1 mouse cellular context compared by ENCODE assay signal in genomic region chr16:4583807-4584206, GRCm38 (mm10).
TF ChIP-seq lines count a peak whose summit lies in the region.

No protein-coding gene starts in this region.

TF ChIP-seq in MEL, 35 proteins besides CTCF, POLR2A, EP300 and RAD21 (continued from another document):
- TF ChIP-seq CHD1 (IDR thresholded peaks at IDR 0.05; ENCODE audit: low read depth, low read length) (no peak), MAFK (IDR thresholded peaks at IDR 0.05; ENCODE audit: borderline replicate concordance, low read depth, low read length) (no peak), GABPA (IDR thresholded peaks at IDR 0.05; ENCODE audit: low read depth, low read length) (no peak), POLR2AphosphoS5 (IDR thresholded peaks at IDR 0.05; ENCODE audit: borderline replicate concordance, low read depth, low read length) (no peak), MXI1 (IDR thresholded peaks at IDR 0.05; ENCODE audit: low read depth, low read length) (0 out of 2 replicates have a peak, but pooled peaks have one; percentile 1), USF2 (IDR thresholded peaks at IDR 0.05; ENCODE audit: borderline replicate concordance in 1 of 2, insufficient read depth in 1 of 2, low read depth in 1 of 2, low read length in 2 of 2) (no peak), RCOR1 (IDR thresholded peaks at IDR 0.05; ENCODE audit: low read depth, low read length) (peak; percentile 86), TCF12 (IDR thresholded peaks at IDR 0.05; ENCODE audit: low read depth, low read length) (peak; percentile 80), JUND (IDR thresholded peaks at IDR 0.05; ENCODE audit: low read depth, low read length) (no peak), HCFC1 (IDR thresholded peaks at IDR 0.05; ENCODE audit: low read depth, low read length) (0 out of 2 replicates have a peak, but pooled peaks have one; percentile 30), MAZ (IDR thresholded peaks at IDR 0.05; ENCODE audit: low read depth, low read length) (no peak), SIN3A (IDR thresholded peaks at IDR 0.05; ENCODE audit: low read length) (no peak; the same call in 1 of the 2 replicates), NELFE (IDR thresholded peaks at IDR 0.05; ENCODE audit: low read depth, low read length) (no peak), MYB (IDR thresholded peaks at IDR 0.05; ENCODE audit: low read depth, low read length) (no peak), BHLHE40 (IDR thresholded peaks at IDR 0.05; ENCODE audit: borderline replicate concordance, low read depth, low read length) (no peak), GATA1 (IDR thresholded peaks at IDR 0.05; ENCODE audit: low read depth, low read length) (peak; percentile 96), KAT2A (conservative IDR thresholded peaks at IDR 0.05; ENCODE audit: low read depth, low read length) (no peak), ZC3H11A (IDR thresholded peaks at IDR 0.05; ENCODE audit: low read depth, low read length) (no peak), ZKSCAN1 (IDR thresholded peaks at IDR 0.05; ENCODE audit: low read depth, low read length) (no peak), ZMIZ1 (IDR thresholded peaks at IDR 0.05; ENCODE audit: low read depth, low read length) (no peak)
TF ChIP-seq in MEL: peak in this region for 9.
